ENCODE assay signal across 12 mouse cellular contexts in the genomic region with DNA sequence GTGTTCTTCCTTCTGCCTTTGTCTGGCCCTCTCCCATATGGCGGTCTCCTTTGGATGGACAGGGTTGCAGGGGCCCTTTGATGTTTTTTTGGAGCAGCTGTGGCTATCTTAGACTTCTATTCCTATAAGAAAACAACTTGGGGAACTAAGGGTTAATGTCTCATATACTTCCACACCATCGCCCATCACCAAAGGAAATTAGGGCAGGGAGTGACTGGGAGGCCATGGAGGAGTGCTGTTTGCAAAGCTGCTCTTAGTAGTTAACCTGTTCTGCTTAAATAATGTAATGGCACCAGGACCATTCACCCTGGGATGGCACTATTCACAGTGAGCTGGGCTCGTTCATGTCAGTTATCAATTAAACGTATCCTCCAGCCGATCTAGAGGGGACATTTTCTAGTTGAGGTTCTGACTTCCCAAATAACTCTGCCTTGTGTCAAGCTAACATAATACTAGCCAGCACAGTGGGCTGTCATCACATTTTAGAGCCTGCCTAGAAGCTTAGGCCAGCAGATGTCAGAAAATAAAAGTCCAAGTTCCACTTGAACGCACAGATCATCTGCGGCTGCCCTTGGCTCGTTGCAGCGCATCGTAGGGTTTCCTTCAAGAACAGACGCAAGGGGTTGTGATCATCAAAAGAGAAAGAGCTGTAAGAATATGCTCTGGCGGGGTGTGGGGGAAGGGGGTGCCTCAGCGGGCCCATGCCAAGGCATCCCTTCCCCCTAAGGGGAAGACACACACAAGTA. TPM values are rescaled to one million over a fixed set of nuclear protein-coding genes. Genes with fewer than 3 reads are reported as not detected.
A peak's percentile ranks its signal among the peaks of the same experiment; 100 is the strongest.
DNase-seq lines count a peak whose midpoint lies in the region; ATAC-seq and TF ChIP-seq lines count a peak whose summit lies in the region.
"Had no signal": no experiment of that assay in that cellular context is flagged by ENCODE, and none has a peak within 500 bp of the region (broad histone marks: within the 10 kb centered on the region; RNA-seq: fewer than 3 reads in every experiment).

No protein-coding gene starts in this region.

- no peak for TF ChIP-seq CTCF in heart, adult 2 months (IDR thresholded peaks at IDR 0.05)
- no peak for TF ChIP-seq CTCF in midbrain, postnatal 0 days (IDR thresholded peaks at IDR 0.05)

- DNase-seq in heart, adult 2 months = no peak
- no peak for DNase-seq in liver, embryonic 13.5 days
- DNase-seq in liver, embryonic 11.5 days (ENCODE audit: low spot score) = no peak
- peak; percentile 42 for DNase-seq in Muller cell, postnatal 12 days (ENCODE audit: inconsistent ontology term)
- DNase-seq in midbrain, postnatal 0 days (ENCODE audit: low spot score) = peak; percentile 72
- DNase-seq: right cerebral cortex, postnatal 14 days; thymus, postnatal 36 days had no signal

- peaks cover 23% of the 10 kb centered on the region for H3K4me1 ChIP-seq in heart, embryonic 15.5 days (replicated peaks)
- peaks cover 9% of the 10 kb centered on the region for H3K4me1 ChIP-seq in heart, adult 2 months (ENCODE audit: control insufficient read depth, insufficient read depth, low read length)
- H3K4me1 ChIP-seq in liver, embryonic 13.5 days (replicated peaks) = peaks cover 10% of the 10 kb centered on the region; the same call in 1 of the 2 replicates
- H3K4me1 ChIP-seq in liver, embryonic 11.5 days (replicated peaks; ENCODE audit: control insufficient read depth, insufficient read depth, low read length) = 0 out of 2 replicates have a peak, but pooled peaks cover 3% of the 10 kb centered on the region
- peaks cover 3% of the 10 kb centered on the region; the same call in 1 of the 2 replicates for H3K4me1 ChIP-seq in midbrain, postnatal 0 days (ENCODE audit: insufficient read depth, low read length)

- 54% methylated on average over 13 of the region's 13 CpGs for WGBS in heart, embryonic 15.5 days
- WGBS in heart, adult 2 months = 74% methylated on average over 13 of the region's 13 CpGs
- WGBS in liver, embryonic 13.5 days (ENCODE audit: insufficient replicate concordance) = 71% methylated on average over 13 of the region's 13 CpGs
- 85% methylated on average over 13 of the region's 13 CpGs for WGBS in liver, embryonic 11.5 days
- 46% methylated on average over 13 of the region's 13 CpGs for WGBS in midbrain, postnatal 0 days

- TF ChIP-seq EP300 in heart, adult 2 months (IDR thresholded peaks at IDR 0.05; ENCODE audit: insufficient read depth, low read depth, low read length) = no peak

- no peaks in the 10 kb centered on the region for H3K9me3 ChIP-seq in heart, embryonic 15.5 days (replicated peaks)
- no peaks in the 10 kb centered on the region for H3K9me3 ChIP-seq in liver, embryonic 13.5 days (replicated peaks)
- H3K9me3 ChIP-seq in liver, embryonic 11.5 days (ENCODE audit: control insufficient read depth, low read length) = no peaks in the 10 kb centered on the region
- no peaks in the 10 kb centered on the region for H3K9me3 ChIP-seq in midbrain, postnatal 0 days (ENCODE audit: low read length)
- H3K9me3 ChIP-seq: embryonic facial prominence, embryonic 12.5 days; liver, embryonic 15.5 days had no signal

- no peaks in the 10 kb centered on the region for H3K27me3 ChIP-seq in heart, embryonic 15.5 days
- H3K27me3 ChIP-seq in heart, adult 2 months (ENCODE audit: control insufficient read depth, insufficient read depth, low read length) = no peaks in the 10 kb centered on the region
- H3K27me3 ChIP-seq in liver, embryonic 13.5 days = no peaks in the 10 kb centered on the region
- no peaks in the 10 kb centered on the region for H3K27me3 ChIP-seq in liver, embryonic 11.5 days (replicated peaks; ENCODE audit: control insufficient read depth, insufficient read depth, low read length)
- no peaks in the 10 kb centered on the region for H3K27me3 ChIP-seq in midbrain, postnatal 0 days (ENCODE audit: insufficient read depth, low read length)
- H3K27me3 ChIP-seq: embryonic facial prominence, embryonic 12.5 days; liver, embryonic 15.5 days had no signal

- H3K4me2 ChIP-seq in heart, embryonic 15.5 days = no peak overlapping the region
- H3K4me2 ChIP-seq in liver, embryonic 13.5 days = no peak overlapping the region
- H3K4me2 ChIP-seq in liver, embryonic 11.5 days = no peak overlapping the region
- no peak overlapping the region for H3K4me2 ChIP-seq in midbrain, postnatal 0 days (ENCODE audit: low read depth, low read length, poor library complexity, severe bottlenecking)
- H3K4me2 ChIP-seq: embryonic facial prominence, embryonic 12.5 days; liver, embryonic 15.5 days had no signal

- no peak for ATAC-seq in heart, embryonic 15.5 days (replicated peaks; ENCODE audit: insufficient number of reproducible peaks, insufficient read depth, low FRiP score, low read depth)
- ATAC-seq in liver, embryonic 13.5 days (ENCODE audit: low read depth) = no peak
- ATAC-seq in liver, embryonic 11.5 days (replicated peaks; ENCODE audit: low FRiP score) = no peak
- no peak for ATAC-seq in midbrain, postnatal 0 days (ENCODE audit: low FRiP score)
- ATAC-seq in frontal cortex, adult (ENCODE audit: low TSS enrichment) = no peak

- H3K4me3 ChIP-seq in heart, embryonic 15.5 days = no peak overlapping the region
- no peak overlapping the region for H3K4me3 ChIP-seq in heart, adult 2 months
- H3K4me3 ChIP-seq in liver, embryonic 13.5 days (replicated peaks) = no peak overlapping the region
- H3K4me3 ChIP-seq in liver, embryonic 11.5 days (ENCODE audit: low read depth, low read length) = no peak overlapping the region
- H3K4me3 ChIP-seq in midbrain, postnatal 0 days (ENCODE audit: low read depth, low read length) = no peak overlapping the region
- H3K4me3 ChIP-seq: embryonic facial prominence, embryonic 12.5 days; liver, embryonic 15.5 days had no signal

- peak overlapping the region; percentile 64 for H3K27ac ChIP-seq in heart, embryonic 15.5 days
- no peak overlapping the region for H3K27ac ChIP-seq in heart, adult 2 months
- H3K27ac ChIP-seq in liver, embryonic 13.5 days = peak overlapping the region; percentile 27; the same call in 1 of the 2 replicates
- no peak overlapping the region for H3K27ac ChIP-seq in liver, embryonic 11.5 days (ENCODE audit: low read depth, low read length)
- H3K27ac ChIP-seq in midbrain, postnatal 0 days (ENCODE audit: low read depth, low read length) = no peak overlapping the region
- H3K27ac ChIP-seq: embryonic facial prominence, embryonic 12.5 days had no signal

- no peak overlapping the region for H3K9ac ChIP-seq in heart, embryonic 15.5 days
- no peak overlapping the region for H3K9ac ChIP-seq in heart, adult 2 months (ENCODE audit: low read depth, low read length)
- no peak overlapping the region for H3K9ac ChIP-seq in liver, embryonic 13.5 days
- H3K9ac ChIP-seq in liver, embryonic 11.5 days (ENCODE audit: low read depth, low read length) = no peak overlapping the region
- H3K9ac ChIP-seq in midbrain, postnatal 0 days (replicated peaks; ENCODE audit: low read length, poor library complexity, severe bottlenecking) = no peak overlapping the region
- H3K9ac ChIP-seq: embryonic facial prominence, embryonic 12.5 days; liver, embryonic 15.5 days had no signal

- H3K36me3 ChIP-seq in heart, embryonic 15.5 days = no peaks in the 10 kb centered on the region
- H3K36me3 ChIP-seq in heart, adult 2 months (ENCODE audit: control insufficient read depth, insufficient read depth, low read length) = no peaks in the 10 kb centered on the region
- H3K36me3 ChIP-seq in liver, embryonic 13.5 days = no peaks in the 10 kb centered on the region
- no peaks in the 10 kb centered on the region for H3K36me3 ChIP-seq in liver, embryonic 11.5 days (ENCODE audit: control insufficient read depth, insufficient read depth, low read length)
- no peaks in the 10 kb centered on the region for H3K36me3 ChIP-seq in midbrain, postnatal 0 days (ENCODE audit: insufficient read depth, low read length)
- H3K36me3 ChIP-seq: embryonic facial prominence, embryonic 12.5 days; liver, embryonic 15.5 days had no signal

- intact Hi-C loops in heart, adult 2 months (cut with DNase I) = no loop called here

- no peak for TF ChIP-seq POLR2A in heart, adult 2 months (IDR thresholded peaks at IDR 0.05; ENCODE audit: insufficient read depth, low read depth, low read length)

- no peaks in the 10 kb centered on the region for H3K79me2 ChIP-seq in heart, adult 2 months (replicated peaks; ENCODE audit: control insufficient read depth, insufficient read depth, low read length)

RNA-seq across cellular contexts. Expression of a gene that starts 23.4 kb away (rescaled TPM):
- polyA plus RNA-seq in heart, embryonic 15.5 days (2015; fragmentation: Nextera tagmentation; extraction: Ambion mirVana) = 0.08 and 0.10 TPM in 2 replicates
- total RNA-seq in heart, adult 2 months (2021) = under 1 TPM in 1 of 2 experiments, not detected in 1; 0.18 TPM
- polyA plus RNA-seq in heart, adult 2 months (2012; rRNA removed) = 0.04 and 0.12 TPM in 2 replicates
- not detected in 2 replicates for polyA plus RNA-seq in liver, embryonic 13.5 days (2015; fragmentation: Nextera tagmentation; extraction: Ambion mirVana)
- polyA plus RNA-seq in liver, embryonic 11.5 days (2014; fragmentation: Nextera tagmentation; extraction: Ambion mirVana) = not detected in 2 replicates
- 0.19 and 0.38 TPM in 2 replicates for total RNA-seq in midbrain, postnatal 0 days (2014; rRNA removed)
- 0.26 and 0.45 TPM in 2 replicates for polyA plus RNA-seq in midbrain, postnatal 0 days (2015; fragmentation: Nextera tagmentation; extraction: Ambion mirVana)
- total RNA-seq: heart, postnatal 36 days had no signal
- polyA plus RNA-seq: liver, embryonic 15.5 days had no signal

Comparison
In these comparisons a context has a peak if more than half of its experiments do, and no peak if none do; other contexts are left out.
1. H3K27ac ChIP-seq: peak in heart, embryonic 15.5 days (single experiment) and liver, embryonic 13.5 days (single experiment); none in heart, adult 2 months (single experiment), liver, embryonic 11.5 days (single experiment) and midbrain, postnatal 0 days (single experiment).
2. DNase-seq: peak in Muller cell, postnatal 12 days (single experiment) and midbrain, postnatal 0 days (single experiment); none in heart, adult 2 months (0 of 2), liver, embryonic 13.5 days (single experiment) and liver, embryonic 11.5 days (single experiment).